Comparison of ENCODE assay signal across 9 mouse cellular contexts in genomic region chr8:105378673-105379072, GRCm38 (mm10). TPM values are rescaled to one million over a fixed set of nuclear protein-coding genes. Genes with fewer than 3 reads are reported as not detected.
DNase-seq lines count a peak whose midpoint lies in the region; ATAC-seq and TF ChIP-seq lines count a peak whose summit lies in the region.
"Had no signal": no experiment of that assay in that cellular context is flagged by ENCODE, and none has a peak within 500 bp of the region (broad histone marks: within the 10 kb centered on the region; RNA-seq: fewer than 3 reads in every experiment).

No protein-coding gene starts in this region.

- intact Hi-C loops in heart, postnatal 10 days (cut with DNase I): no loop called here

- H3K27me3 ChIP-seq in lung, embryonic 14.5 days (ENCODE audit: insufficient read depth, low read length): no peaks in the 10 kb centered on the region

- ATAC-seq in lung, embryonic 14.5 days (ENCODE audit: insufficient read depth): peak; percentile 67
- no peak for ATAC-seq in monocyte, adult 5-6 weeks (replicated peaks; ENCODE audit: insufficient number of reproducible peaks, low FRiP score, low TSS enrichment, poor library complexity, severe bottlenecking)

- no peak overlapping the region for H3K9ac ChIP-seq in lung, embryonic 14.5 days

- peaks cover 15% of the 10 kb centered on the region for H3K4me1 ChIP-seq in lung, embryonic 14.5 days (ENCODE audit: insufficient read depth)

- H3K27ac ChIP-seq in lung, embryonic 14.5 days (ENCODE audit: low read depth): peak overlapping the region; percentile 46

- H3K4me2 ChIP-seq in lung, embryonic 14.5 days: no peak overlapping the region

- no peaks in the 10 kb centered on the region for H3K9me3 ChIP-seq in lung, embryonic 14.5 days (ENCODE audit: low read depth, low read length)

- H3K4me3 ChIP-seq in lung, embryonic 14.5 days (ENCODE audit: low read depth, low read length): no peak overlapping the region

- DNase-seq in adrenal gland, adult 2 months: peak; percentile 28
- no peak for DNase-seq in adrenal gland, postnatal 4 days (ENCODE audit: low spot score in 2 of 2)
- DNase-seq in layer of hippocampus, postnatal 14 days (ENCODE audit: low spot score in 2 of 2): peak; percentile 25 to 40
- DNase-seq in layer of hippocampus, adult 8-10 months (ENCODE audit: low spot score in 2 of 2): no peak
- DNase-seq in heart, postnatal 10 days: peak; percentile 57 to 69
- peak; percentile 88 for DNase-seq in lung, embryonic 14.5 days
- DNase-seq in thymus, postnatal 4 days: no peak

- H3K36me3 ChIP-seq in lung, embryonic 14.5 days (ENCODE audit: insufficient read depth): no peaks in the 10 kb centered on the region

- WGBS in lung, embryonic 14.5 days: 42% methylated on average over 19 of the region's 19 CpGs

- TF ChIP-seq CTCF in lung, embryonic 14.5 days (IDR thresholded peaks at IDR 0.05; ENCODE audit: low read depth): no peak

RNA-seq across cellular contexts. Expression of gene Plekhg4, which starts 5.6 kb away (rescaled TPM):
- under 1 TPM; 0.35 to 0.52 TPM for total RNA-seq in adrenal gland, adult 2 months (2021)
- polyA plus RNA-seq in adrenal gland, adult 2 months (2012; rRNA removed): 0.20 and 0.58 TPM in 2 replicates
- 1 to 10 TPM in 1 of 2 experiments, under 1 TPM in 1; 0.25 to 1.2 TPM for total RNA-seq in adrenal gland, postnatal 4 days (2021)
- 1 to 10 TPM in 1 of 2 experiments, under 1 TPM in 1; 0.81 to 1.2 TPM for total RNA-seq in layer of hippocampus, postnatal 14 days (2021)
- total RNA-seq in layer of hippocampus, adult 8-10 months (2022): 1 to 10 TPM in 2 of 4 experiments, under 1 TPM in 2; 0.70 to 1.8 (median 0.95) TPM
- total RNA-seq in heart, postnatal 10 days (2021): under 1 TPM in 1 of 2 experiments, not detected in 1; 0.12 TPM
- polyA plus RNA-seq in lung, embryonic 14.5 days (2014; fragmentation: Nextera tagmentation; extraction: Ambion mirVana): 1.8 and 1.9 TPM in 2 replicates
- 0.49 TPM in 1 of 3 replicates, not detected in the others for total RNA-seq in monocyte, adult 5-6 weeks (2017)

RNA-seq across cellular contexts. Expression of gene Slc9a5, which starts 30.0 kb away (rescaled TPM):
- total RNA-seq in adrenal gland, adult 2 months (2021): under 1 TPM; 0.55 to 0.86 TPM
- polyA plus RNA-seq in adrenal gland, adult 2 months (2012; rRNA removed): 3.3 and 4.1 TPM in 2 replicates
- total RNA-seq in adrenal gland, postnatal 4 days (2021): 1 to 10 TPM; 5.5 to 5.8 TPM
- 10 to 100 TPM; 10.7 to 11.9 TPM for total RNA-seq in layer of hippocampus, postnatal 14 days (2021)
- 10 to 100 TPM; 13.9 to 15.4 (median 14.4) TPM for total RNA-seq in layer of hippocampus, adult 8-10 months (2022)
- total RNA-seq in heart, postnatal 10 days (2021): 1 to 10 TPM; 1.7 TPM
- 9.9 and 10.9 TPM in 2 replicates for polyA plus RNA-seq in lung, embryonic 14.5 days (2014; fragmentation: Nextera tagmentation; extraction: Ambion mirVana)
- total RNA-seq in monocyte, adult 5-6 weeks (2017): 0.10 TPM in 1 of 3 replicates, not detected in the others

RNA-seq across cellular contexts. Expression of gene Fhod1, which starts 30.9 kb away (rescaled TPM):
- 10 to 100 TPM in 1 of 2 experiments, 1 to 10 TPM in 1; 7.6 to 16.5 TPM for total RNA-seq in adrenal gland, adult 2 months (2021)
- 16.3 and 21.1 TPM in 2 replicates for polyA plus RNA-seq in adrenal gland, adult 2 months (2012; rRNA removed)
- 10 to 100 TPM; 17.9 to 18.8 TPM for total RNA-seq in adrenal gland, postnatal 4 days (2021)
- 1 to 10 TPM; 2.6 to 3.4 TPM for total RNA-seq in layer of hippocampus, postnatal 14 days (2021)
- total RNA-seq in layer of hippocampus, adult 8-10 months (2022): 1 to 10 TPM; 2.4 to 6.3 (median 5.2) TPM
- 10 to 100 TPM; 10.9 to 11.7 TPM for total RNA-seq in heart, postnatal 10 days (2021)
- polyA plus RNA-seq in lung, embryonic 14.5 days (2014; fragmentation: Nextera tagmentation; extraction: Ambion mirVana): 15.8 and 18.8 TPM in 2 replicates
- 6.5 to 14.7 TPM (median 8.4 TPM) in 3 replicates for total RNA-seq in monocyte, adult 5-6 weeks (2017)

RNA-seq across cellular contexts. Expression of gene Kctd19, which starts 34.6 kb away (rescaled TPM):
- total RNA-seq in adrenal gland, adult 2 months (2021): not detected
- polyA plus RNA-seq in adrenal gland, adult 2 months (2012; rRNA removed): 0.03 and 0.11 TPM in 2 replicates
- not detected for total RNA-seq in adrenal gland, postnatal 4 days (2021)
- not detected for total RNA-seq in layer of hippocampus, postnatal 14 days (2021)
- not detected for total RNA-seq in layer of hippocampus, adult 8-10 months (2022)
- total RNA-seq in heart, postnatal 10 days (2021): under 1 TPM in 1 of 2 experiments, not detected in 1; 0.12 TPM
- polyA plus RNA-seq in lung, embryonic 14.5 days (2014; fragmentation: Nextera tagmentation; extraction: Ambion mirVana): 0.12 and 0.32 TPM in 2 replicates
- 0.32 TPM in 1 of 3 replicates, not detected in the others for total RNA-seq in monocyte, adult 5-6 weeks (2017)
- total RNA-seq: liver, adult 2 months had no signal
- polyA plus RNA-seq: liver, adult 2 months had no signal

RNA-seq across cellular contexts. Expression of gene Lrrc36, which starts 34.7 kb away (rescaled TPM):
- 1 to 10 TPM; 2.7 to 3.0 TPM for total RNA-seq in adrenal gland, adult 2 months (2021)
- polyA plus RNA-seq in adrenal gland, adult 2 months (2012; rRNA removed): 1.3 and 1.5 TPM in 2 replicates
- total RNA-seq in adrenal gland, postnatal 4 days (2021): 1 to 10 TPM; 5.4 to 6.4 TPM
- total RNA-seq in layer of hippocampus, postnatal 14 days (2021): under 1 TPM; 0.60 to 0.78 TPM
- total RNA-seq in layer of hippocampus, adult 8-10 months (2022): 1 to 10 TPM in 2 of 4 experiments, under 1 TPM in 2; 0.73 to 1.4 (median 1.1) TPM
- 1 to 10 TPM in 1 of 2 experiments, under 1 TPM in 1; 0.77 to 1.2 TPM for total RNA-seq in heart, postnatal 10 days (2021)
- polyA plus RNA-seq in lung, embryonic 14.5 days (2014; fragmentation: Nextera tagmentation; extraction: Ambion mirVana): 0.34 and 0.50 TPM in 2 replicates
- total RNA-seq in monocyte, adult 5-6 weeks (2017): not detected in 3 replicates
- total RNA-seq: liver, adult 2 months had no signal
- polyA plus RNA-seq: liver, adult 2 months had no signal

Comparison
In these comparisons a context has a peak if more than half of its experiments do, and no peak if none do; other contexts are left out.
1. DNase-seq: peak in adrenal gland, adult 2 months (single experiment), layer of hippocampus, postnatal 14 days (2 of 2), heart, postnatal 10 days (2 of 2) and lung, embryonic 14.5 days (single experiment); none in adrenal gland, postnatal 4 days (0 of 2), layer of hippocampus, adult 8-10 months (0 of 2) and thymus, postnatal 4 days (single experiment).